Mouse (Mus musculus) E14TG2a.4 (cell line): ENCODE measurements around the gene G430095P16Rik.

Experiments
- H3K27me3 ChIP-seq: 2 replicates; pipeline ENCODE4 v1.6.1; 2014; ENCODE audit warnings: low read length, control low read depth; ENCODE audit not compliant: insufficient read depth
- H3K36me3 ChIP-seq: 2 replicates; pipeline ENCODE4 v1.6.1; 2014; ENCODE audit warnings: low read length, control low read depth; ENCODE audit not compliant: insufficient read depth
- H3K4me1 ChIP-seq: replicated peaks from 2 replicates; pipeline ENCODE4 v1.6.1; 2014; ENCODE audit warnings: low read depth, low read length, control low read depth
- H3K4me3 ChIP-seq: replicated peaks from 2 replicates; pipeline ENCODE4 v1.5.1; 2014; ENCODE audit warnings: mild to moderate bottlenecking, low read length
- H3K9me3 ChIP-seq: 2 replicates; pipeline ENCODE4 v1.6.1; 2014; ENCODE audit warnings: low read length, control low read depth
- CTCF ChIP-seq: conservative IDR thresholded peaks from 2 replicates; pipeline ENCODE4 v1.5.1; 2014; ENCODE audit warnings: low read length
- NANOG ChIP-seq: IDR thresholded peaks from 2 replicates; pipeline ENCODE4 v1.6.1; 2014; ENCODE audit warnings: borderline replicate concordance, low read length, mixed read lengths
- POU5F1 ChIP-seq: IDR thresholded peaks from 2 replicates; pipeline ENCODE4 v1.6.1; 2014; ENCODE audit warnings: low read length, borderline replicate concordance

Gene G430095P16Rik

DNA sequence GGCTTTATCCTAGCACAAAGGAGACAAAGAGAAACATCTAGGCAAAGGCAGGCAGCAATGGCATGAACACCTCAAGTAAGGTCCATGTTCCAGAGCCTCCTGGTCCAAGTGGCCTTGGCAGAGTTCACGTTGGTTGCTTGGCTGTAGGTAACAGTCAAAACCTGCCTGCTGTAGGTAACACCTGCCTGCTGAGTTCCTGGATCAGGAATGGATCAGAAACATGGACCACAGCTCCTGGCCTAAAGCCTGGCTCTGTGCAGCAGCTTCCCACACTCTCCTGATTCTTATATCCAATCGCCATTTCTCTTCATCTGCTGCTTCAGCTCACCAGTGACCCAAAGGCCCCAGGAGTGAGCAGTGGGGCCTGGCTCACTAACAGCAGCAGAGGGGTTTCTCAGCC, 11.9 kb downstream of the G430095P16Rik start:
- Histone ChIP-seq H3K36me3 (no peaks in the 10 kb centered on the region), H3K27me3 (peaks cover 79% of the 10 kb centered on the region), H3K4me3 (no peak overlapping the region), H3K9me3 (no peaks in the 10 kb centered on the region), H3K4me1 (peaks cover 44% of the 10 kb centered on the region)
- no peak for TF ChIP-seq NANOG
- TF ChIP-seq POU5F1: no peak
- no peak for TF ChIP-seq CTCF

- H3K4me3 ChIP-seq: no peak overlapping the region
- H3K4me1 ChIP-seq: peaks cover 45% of the 10 kb centered on the region
- no peaks in the 10 kb centered on the region for H3K9me3 ChIP-seq
- peaks cover 89% of the 10 kb centered on the region for H3K27me3 ChIP-seq
- no peak for TF ChIP-seq POU5F1
- TF ChIP-seq NANOG: no peak
- TF ChIP-seq CTCF: no peak
- no peaks in the 10 kb centered on the region for H3K36me3 ChIP-seq
Observed at GRCm38 (mm10) chr8:84735597-84735996, 12.8 kb downstream of the G430095P16Rik start.

- peaks cover 46% of the 10 kb centered on the region for H3K4me1 ChIP-seq
- H3K9me3 ChIP-seq: no peaks in the 10 kb centered on the region
- no peak for TF ChIP-seq CTCF
- no peak for TF ChIP-seq NANOG
- no peak for TF ChIP-seq POU5F1
- H3K36me3 ChIP-seq: no peaks in the 10 kb centered on the region
- H3K27me3 ChIP-seq: peaks cover 92% of the 10 kb centered on the region
- H3K4me3 ChIP-seq: no peak overlapping the region
Observed at GRCm38 (mm10) chr8:84736521-84736920, 13.7 kb downstream of the G430095P16Rik start.

GRCm38 (mm10) chr8:84737608-84738007, 14.8 kb downstream of the G430095P16Rik start:
- peak; percentile 86 for TF ChIP-seq CTCF
- no peak for TF ChIP-seq POU5F1

GRCm38 (mm10) chr8:84738266-84738665, 15.5 kb downstream of the G430095P16Rik start:
- TF ChIP-seq CTCF (no peak), POU5F1 (no peak), NANOG (no peak)
- H3K4me1 ChIP-seq: peaks cover 63% of the 10 kb centered on the region
- no peaks in the 10 kb centered on the region for H3K9me3 ChIP-seq
- H3K4me3 ChIP-seq: peak overlapping the region; percentile 57
- peaks cover 96% of the 10 kb centered on the region for H3K27me3 ChIP-seq
- H3K36me3 ChIP-seq: no peaks in the 10 kb centered on the region

More at GRCm38 (mm10) chr8:84737608-84738007, 14.8 kb downstream of the G430095P16Rik start:
- Histone ChIP-seq H3K4me3 (peak overlapping the region; percentile 57), H3K9me3 (no peaks in the 10 kb centered on the region), H3K27me3 (peaks cover 96% of the 10 kb centered on the region), H3K4me1 (peaks cover 57% of the 10 kb centered on the region), H3K36me3 (no peaks in the 10 kb centered on the region)

DNA sequence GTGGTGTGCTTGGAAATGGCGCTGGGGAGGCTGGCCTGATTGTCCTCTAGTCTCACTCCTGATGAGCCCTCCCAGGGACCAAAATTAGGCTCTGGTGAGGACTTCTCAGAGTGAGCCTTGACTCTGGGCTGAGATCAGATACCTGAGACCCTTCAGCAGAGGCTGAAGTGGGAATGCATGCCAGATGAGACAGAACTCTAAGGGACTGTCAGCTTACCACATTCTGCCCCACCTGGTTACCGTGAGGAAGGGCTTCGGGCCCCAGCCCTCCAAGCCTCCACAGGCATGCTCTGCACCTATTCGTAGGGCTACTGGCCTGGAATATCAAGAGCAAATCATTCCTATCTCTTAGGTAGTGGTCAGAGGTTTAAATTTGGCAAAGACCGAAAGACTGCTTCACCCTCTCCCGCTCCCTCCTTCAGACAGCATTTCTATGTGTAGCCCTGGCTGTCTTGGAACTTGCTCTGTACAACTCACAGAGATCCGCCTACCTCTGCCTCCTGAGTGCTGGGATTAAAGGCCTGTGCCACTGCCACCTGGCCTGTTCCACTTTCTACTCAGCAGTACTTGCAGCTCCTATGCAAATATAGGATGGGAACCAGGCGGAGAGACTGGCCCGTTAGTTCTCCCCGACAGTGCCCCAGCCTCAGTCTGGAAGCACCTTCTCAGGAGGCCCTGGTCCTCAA, 16.1 kb downstream of the G430095P16Rik start:
- TF ChIP-seq POU5F1: no peak
- TF ChIP-seq CTCF: no peak
- no peak for TF ChIP-seq NANOG
- H3K4me3 ChIP-seq: peak overlapping the region; percentile 57; the same call in 1 of the 2 replicates
- no peaks in the 10 kb centered on the region for H3K36me3 ChIP-seq
- H3K4me1 ChIP-seq: peaks cover 69% of the 10 kb centered on the region
- no peaks in the 10 kb centered on the region for H3K9me3 ChIP-seq
- H3K27me3 ChIP-seq: peaks cover 96% of the 10 kb centered on the region

GRCm38 (mm10) chr8:84739401-84739742, 16.6 kb downstream of the G430095P16Rik start:
- Histone ChIP-seq H3K36me3 (no peaks in the 10 kb centered on the region), H3K4me1 (peaks cover 72% of the 10 kb centered on the region), H3K9me3 (no peaks in the 10 kb centered on the region), H3K27me3 (peaks cover 96% of the 10 kb centered on the region), H3K4me3 (no peak overlapping the region)
- TF ChIP-seq NANOG: no peak
- TF ChIP-seq CTCF: no peak
- TF ChIP-seq POU5F1: no peak

GRCm38 (mm10) chr8:84740895-84741843, 18.4 kb downstream of the G430095P16Rik start:
- Histone ChIP-seq H3K4me1 (peaks cover 77% of the 10 kb centered on the region), H3K4me3 (peak overlapping the region; percentile 71; the same call in 1 of the 2 replicates), H3K36me3 (no peaks in the 10 kb centered on the region), H3K9me3 (no peaks in the 10 kb centered on the region), H3K27me3 (peaks cover 97% of the 10 kb centered on the region)
- TF ChIP-seq CTCF (no peak), NANOG (no peak), POU5F1 (no peak)
